Mouse (Mus musculus) CD4-positive naive resting alpha-beta T cell, adult 57 days (primary cell): ENCODE results near the gene Tmem255a. TPM values are rescaled to one million over a fixed set of nuclear protein-coding genes. Genes with fewer than 3 reads are reported as not detected.

Source experiments
- total RNA-seq: library from RNA; stranded (reverse); gene quantifications from one replicate; pipeline ENCODE4 v1.2.4, GENCODE M21; 2023

Tmem255a gene
- total RNA-seq: 1.8 TPM

DNA sequence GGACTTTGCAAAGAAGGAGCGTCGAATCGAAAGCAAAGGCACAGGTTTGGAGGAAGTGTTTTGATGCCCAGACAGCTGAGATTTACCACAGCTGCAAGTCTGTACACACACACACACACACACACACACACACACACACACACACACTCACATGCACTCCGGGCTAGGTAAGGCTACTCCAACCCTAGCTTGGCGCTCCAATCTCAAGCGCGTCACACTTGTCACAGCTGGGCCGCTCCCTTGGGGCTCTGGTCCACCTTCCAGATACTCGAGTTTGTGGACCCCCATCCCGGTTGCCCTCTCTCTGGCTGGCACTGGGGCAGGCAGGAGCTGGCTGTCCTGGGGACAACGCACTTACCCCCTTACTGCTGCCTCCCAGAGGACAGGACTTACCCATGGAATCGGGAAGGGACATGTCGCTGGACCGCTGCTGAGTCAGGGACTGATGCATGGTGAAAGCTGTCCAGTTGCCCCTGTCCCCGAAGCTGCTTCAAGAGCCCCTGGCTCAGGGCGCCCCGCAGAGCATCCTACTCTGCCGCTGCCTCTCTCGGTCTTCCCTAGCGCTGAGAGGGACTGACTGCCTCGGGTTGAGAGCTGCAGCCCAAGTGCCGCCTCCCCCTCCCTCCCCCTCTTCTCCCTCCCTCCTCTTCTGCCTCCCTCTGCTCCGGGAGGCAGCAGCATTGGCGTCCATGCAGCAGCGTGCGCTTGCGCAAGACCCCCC, at the start of gene Tmem255a:
Gene Tmem255a, minus strand, starts transcription at position 589 of the 721 bp plus-strand sequence.

GRCm38 (mm10) chrX:38189552-38190457, 62.4 kb downstream of the Tmem255a start, which contains the start of gene Zbtb33:
Gene Zbtb33, plus strand, starts transcription at chrX:38189793.

Other genes with a start within 250 kb of the Tmem255a start
- not detected for gene Btg1-ps1, start 233.6 kb downstream of the Tmem255a start, total RNA-seq
- not detected for gene Btg1-ps2, start 209.3 kb downstream of the Tmem255a start, total RNA-seq
- gene Rhox10, start 186.0 kb downstream of the Tmem255a start, total RNA-seq: not detected
- not detected for gene Rhox11, start 167.3 kb downstream of the Tmem255a start, total RNA-seq
- gene Rhox12, start 141.5 kb downstream of the Tmem255a start, total RNA-seq: not detected
- gene Rhox13, start 131.2 kb downstream of the Tmem255a start, total RNA-seq: not detected
- 32.5 TPM for gene Zbtb33, start 62.6 kb downstream of the Tmem255a start, total RNA-seq
- gene Atp1b4, start 63.7 kb upstream of the Tmem255a start, total RNA-seq: not detected
- 30.1 TPM for gene Lamp2, start 204.0 kb upstream of the Tmem255a start, total RNA-seq